Mouse (Mus musculus) G1E (cell line): ENCODE measurements around the gene Hist2h3c1.

Experiments
- CTCF ChIP-seq: IDR thresholded peaks from 2 replicates; pipeline ENCODE4 v1.5.1; 2012; ENCODE audit warnings: low read depth, low read length, inconsistent platforms, mixed read lengths
- GATA1 ChIP-seq: IDR thresholded peaks from 2 replicates; pipeline ENCODE4 v1.6.1; 2012; ENCODE audit warnings: borderline replicate concordance, low read length, inconsistent platforms, mixed read lengths
- GATA2 ChIP-seq: IDR thresholded peaks from 2 replicates; pipeline ENCODE4 v1.6.1; 2012; ENCODE audit warnings: low read depth, low read length, inconsistent platforms, borderline replicate concordance
- TAL1 ChIP-seq: conservative IDR thresholded peaks from 2 replicates; pipeline ENCODE4 v1.6.1; 2012; ENCODE audit warnings: low read depth, low read length, inconsistent platforms, mixed read lengths

DNA sequence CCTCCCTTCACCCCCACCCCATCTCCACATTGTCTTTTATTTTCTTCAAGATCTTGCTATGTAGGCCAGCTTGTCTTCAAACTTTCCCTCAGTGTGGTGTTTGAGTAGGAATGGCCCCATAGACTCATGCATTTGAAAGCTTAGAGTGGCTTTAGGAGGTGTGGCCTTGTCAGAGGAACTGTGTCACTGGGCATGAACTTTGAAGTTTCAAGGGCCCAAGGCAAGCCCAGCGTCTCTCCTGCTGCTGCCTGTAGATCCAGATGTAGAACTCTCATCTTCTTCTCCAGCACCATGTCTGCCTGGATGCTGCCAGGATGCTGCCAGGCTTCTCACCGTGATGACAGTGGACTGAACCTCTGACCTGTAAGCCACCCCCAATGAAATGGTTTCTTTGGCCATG lies 17.7 kb upstream of the Hist2h3c1 start:
- no peak for TF ChIP-seq CTCF
- TF ChIP-seq GATA1, result no peak
- TF ChIP-seq TAL1, result no peak
- no peak for TF ChIP-seq GATA2
